Mouse (Mus musculus) embryonic stem cell, embryonic (primary cell): ENCODE measurements around the gene Cgnl1.

Source experiments
- CTCF ChIA-PET, 4 experiments: fragments of 300-600 bp in 2 of 4; fragments of 350-600 bp in 2 of 4; sonication (Branson Sonifier 250); formaldehyde crosslinking; loops; one replicate each; lab custom pipeline; 2022; ENCODE audit warnings: inconsistent platforms in 2 of 4; lab: Charles Lee
- POLR2A ChIA-PET, 4 experiments: fragments of 300-600 bp in 2 of 4; fragments of 350-600 bp in 2 of 4; sonication (Branson Sonifier 250); formaldehyde crosslinking; loops; one replicate each; lab custom pipeline; 2022; ENCODE audit warnings: antibody characterized with exemption in 4 of 4, inconsistent platforms in 1 of 4; lab: Charles Lee

The Cgnl1 gene

GRCm38 (mm10) chr9:71604914-71605635 is 166.3 kb downstream of the Cgnl1 start:
- ChIA-PET CTCF (interaction anchor here in 2 of 4 experiments (0.8 to 2.0 kb wide), 5 partner anchors 9 to 19 kb away, joined by 3 to 9 read pairs (median 4); no protein-coding TSS in a partner anchor), POLR2A (no interaction called here)

GRCm38 (mm10) chr9:71599861-71600260 is 171.5 kb downstream of the Cgnl1 start:
- ChIA-PET POLR2A (interaction anchor here in 1 of 4 experiments (1.2 kb wide), 1 partner anchor 31 kb away, joined by 3 read pairs; no protein-coding TSS in a partner anchor), CTCF (interaction anchor here (0.5 to 2.2 kb wide), 13 partner anchors 12 to 794 kb away, joined by 3 to 20 read pairs (median 5); no protein-coding TSS in a partner anchor)

GRCm38 (mm10) chr9:71596888-71597287 is 174.5 kb downstream of the Cgnl1 start:
- ChIA-PET POLR2A (no interaction called here), CTCF (interaction anchor here in 1 of 4 experiments (1.0 kb wide), 1 partner anchor 27 kb away, joined by 3 read pairs; no protein-coding TSS in a partner anchor)

GRCm38 (mm10) chr9:71592577-71593285 is 178.7 kb downstream of the Cgnl1 start:
- CTCF ChIA-PET = interaction anchor here in 3 of 4 experiments (0.6 to 2.9 kb wide), 16 partner anchors 16 to 272 kb away, joined by 3 to 23 read pairs (median 4); no protein-coding TSS in a partner anchor
- POLR2A ChIA-PET = interaction anchor here in 3 of 4 experiments (0.5 to 1.6 kb wide), 6 partner anchors 19 to 1565 kb away, joined by 3 to 4 read pairs (median 3); partner anchors contain the start of gene Polr2m (in 1 of the 3)

- CTCF ChIA-PET = interaction anchor here in 3 of 4 experiments (0.6 to 2.9 kb wide), 15 partner anchors 17 to 570 kb away, joined by 3 to 23 read pairs (median 3); no protein-coding TSS in a partner anchor
- POLR2A ChIA-PET = interaction anchor here in 3 of 4 experiments (0.5 to 1.6 kb wide), 8 partner anchors 17 to 1564 kb away, joined by 3 to 4 read pairs (median 3); partner anchors contain the start of gene Polr2m (in 1 of the 3)
These were observed 179.4 kb downstream of the Cgnl1 start, which contains the start of gene Myzap for GRCm38 (mm10) chr9:71591938-71592548. TSS of gene Myzap (minus strand) at chr9:71592360.

GRCm38 (mm10) chr9:71591106-71591505 is 180.3 kb downstream of the Cgnl1 start:
- POLR2A ChIA-PET = interaction anchor here in 3 of 4 experiments (0.7 to 1.6 kb wide), 7 partner anchors 16 to 106 kb away, joined by 3 to 4 read pairs (median 3); partner anchors contain the start of gene Polr2m (in 1 of the 3)

GRCm38 (mm10) chr9:71589771-71590170 is 181.6 kb downstream of the Cgnl1 start:
- POLR2A ChIA-PET = no interaction called here
- CTCF ChIA-PET = interaction anchor here in 1 of 4 experiments (0.7 kb wide), 1 partner anchor 269 kb away, joined by 3 read pairs; no protein-coding TSS in a partner anchor

More at GRCm38 (mm10) chr9:71591106-71591505, 180.3 kb downstream of the Cgnl1 start:
- CTCF ChIA-PET = interaction anchor here in 3 of 4 experiments (0.6 to 2.9 kb wide), 7 partner anchors 22 to 48 kb away, joined by 3 to 23 read pairs (median 9); no protein-coding TSS in a partner anchor

GRCm38 (mm10) chr9:71588930-71589592 is 182.3 kb downstream of the Cgnl1 start:
- CTCF ChIA-PET = interaction anchor here in 3 of 4 experiments (0.5 to 1.8 kb wide), 5 partner anchors 25 to 268 kb away, joined by 3 to 5 read pairs (median 3); no protein-coding TSS in a partner anchor

GRCm38 (mm10) chr9:71586408-71586807 is 185.0 kb downstream of the Cgnl1 start:
- POLR2A ChIA-PET = no interaction called here
- CTCF ChIA-PET = interaction anchor here in 1 of 4 experiments (1.4 kb wide), 1 partner anchor 43 kb away, joined by 3 read pairs; no protein-coding TSS in a partner anchor

More at GRCm38 (mm10) chr9:71588930-71589592, 182.3 kb downstream of the Cgnl1 start:
- POLR2A ChIA-PET = interaction anchor here in 1 of 4 experiments (1.6 kb wide), 1 partner anchor 15 kb away, joined by 7 read pairs; no protein-coding TSS in a partner anchor

GRCm38 (mm10) chr9:71582771-71583170 is 188.6 kb downstream of the Cgnl1 start:
- POLR2A ChIA-PET = no interaction called here

GRCm38 (mm10) chr9:71578896-71579564 is 192.4 kb downstream of the Cgnl1 start:
- CTCF ChIA-PET = interaction anchor here in 1 of 4 experiments (0.8 kb wide), 1 partner anchor 38 kb away, joined by 3 read pairs; no protein-coding TSS in a partner anchor
- POLR2A ChIA-PET = no interaction called here

More at GRCm38 (mm10) chr9:71582771-71583170, 188.6 kb downstream of the Cgnl1 start:
- CTCF ChIA-PET = no interaction called here
